Mouse (Mus musculus) testis, adult 2 months (tissue): ENCODE data around the gene Brms1l.

ENCODE experiments used
- CTCF ChIP-seq: fragments of 200-500 bp; IDR thresholded peaks from 2 replicates; pipeline ENCODE4 v1.5.1; 2012; ENCODE audit warnings: low read depth, mild to moderate bottlenecking, inconsistent platforms, low read length, moderate library complexity; ENCODE audit not compliant: control insufficient read depth, insufficient read depth, insufficient replicate concordance
- POLR2A ChIP-seq: fragments of 200-500 bp; IDR thresholded peaks from 2 replicates; pipeline ENCODE4 v1.6.1; 2012; ENCODE audit warnings: low read depth, mild to moderate bottlenecking, inconsistent platforms, low read length, moderate library complexity; ENCODE audit not compliant: control insufficient read depth

DNA sequence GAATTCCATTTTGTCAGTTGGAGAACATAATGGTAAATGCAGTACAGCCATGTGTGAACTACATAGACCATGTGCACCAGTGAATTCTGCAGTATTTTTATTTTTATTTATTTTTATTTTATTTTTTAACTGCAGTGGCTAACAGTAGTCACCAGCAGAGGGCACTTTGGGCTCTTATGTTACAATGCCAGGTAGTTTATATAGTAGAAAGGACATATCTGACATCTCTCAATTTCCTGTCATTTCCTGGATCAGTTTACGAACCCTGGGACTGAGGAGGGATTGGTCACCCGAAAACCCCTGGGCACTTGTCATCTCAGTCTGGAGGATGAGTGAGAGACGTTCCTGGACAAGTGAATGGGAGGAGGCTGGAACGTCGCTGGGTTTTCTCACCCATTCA lies 52.4 kb downstream of the Brms1l start:
- TF ChIP-seq POLR2A = no peak
- no peak for TF ChIP-seq CTCF
